Mouse (Mus musculus) bone marrow, adult 2 months (tissue): ENCODE measurements around the gene Gm30191.
"Not testable (repeated sequence)": the region's sequence is repeated elsewhere in the genome, so short reads cannot be mapped to it uniquely, and the experiment has no call there.

ENCODE experiments used
- CTCF ChIP-seq: fragments of 200-500 bp; IDR thresholded peaks from 2 replicates; pipeline ENCODE4 v1.5.1; 2011; ENCODE audit warnings: low read length, control low read depth; ENCODE audit not compliant: control insufficient read depth, insufficient read depth
- POLR2A ChIP-seq: fragments of 200-500 bp; IDR thresholded peaks from 2 replicates; pipeline ENCODE4 v1.6.1; 2011; ENCODE audit warnings: low read depth, mild to moderate bottlenecking, control low read depth, low read length, borderline replicate concordance; ENCODE audit not compliant: control insufficient read depth

GRCm38 (mm10) chr4:134269622-134270021 lies 22.9 kb downstream of the Gm30191 start:
- TF ChIP-seq CTCF, result 0 out of 2 replicates have a peak, but pooled peaks have one; percentile 18
- not testable (repeated sequence) for TF ChIP-seq POLR2A
